Mouse (Mus musculus) liver, embryonic 15.5 days (tissue): ENCODE data around the gene Tex19.2. TPM values are rescaled to one million over a fixed set of nuclear protein-coding genes. Genes with fewer than 3 reads are reported as not detected.

Experiments
- ATAC-seq: fragments of 200-750 bp; cut with Nextera tagmentation; 2 replicates; pipeline ENCODE4 v1.8.0; 2017; ENCODE audit warnings: moderate number of reproducible peaks, mild to moderate bottlenecking, moderate library complexity; ENCODE audit not compliant: insufficient read depth
- H3K27ac ChIP-seq: fragments of 300-500 bp; sonication (generic); replicated peaks from 2 replicates; pipeline ENCODE4 v1.5.1; 2015; ENCODE audit warnings: mild to moderate bottlenecking, inconsistent platforms
- H3K27me3 ChIP-seq: fragments of 300-500 bp; sonication (generic); 2 replicates; pipeline ENCODE4 v1.6.1; 2015; ENCODE audit warnings: mild to moderate bottlenecking, inconsistent platforms
- H3K36me3 ChIP-seq: fragments of 300-500 bp; sonication (generic); replicated peaks from 2 replicates; pipeline ENCODE4 v1.6.1; 2015; ENCODE audit warnings: moderate library complexity, mild to moderate bottlenecking, inconsistent platforms
- H3K4me1 ChIP-seq: fragments of 300-500 bp; sonication (generic); replicated peaks from 2 replicates; pipeline ENCODE4 v1.6.1; 2015; ENCODE audit warnings: inconsistent platforms
- H3K4me2 ChIP-seq: fragments of 300-500 bp; sonication (generic); 2 replicates; pipeline ENCODE4 v1.6.1; 2015; ENCODE audit warnings: moderate library complexity, mild to moderate bottlenecking, inconsistent platforms
- H3K4me3 ChIP-seq: fragments of 300-500 bp; sonication (generic); replicated peaks from 2 replicates; pipeline ENCODE4 v1.5.1; 2015; ENCODE audit warnings: mild to moderate bottlenecking, inconsistent platforms
- H3K9ac ChIP-seq: fragments of 300-500 bp; sonication (generic); 2 replicates; pipeline ENCODE4 v1.6.1; 2015; ENCODE audit warnings: moderate library complexity, mild to moderate bottlenecking, inconsistent platforms
- H3K9me3 ChIP-seq: fragments of 300-500 bp; sonication (generic); replicated peaks from 2 replicates; pipeline ENCODE4 v1.6.1; 2016; ENCODE audit warnings: inconsistent platforms
- WGBS: fragments of 180-500 bp; shearing (Covaris S2); methylation state at CpG from one replicate; pipeline ENCODE4 v1.1.7; 2015; ENCODE audit warnings: mixed read lengths; ENCODE audit not compliant: insufficient replicate concordance; 5-methylcytosine and 5-hydroxymethylcytosine counted together
- polyA plus RNA-seq: library from polyadenylated mRNA; unstranded; fragments of >200 nt; fragmentation: Nextera tagmentation; extraction: Ambion mirVana; gene quantifications from 2 replicates; pipeline ENCODE4 v1.2.1, GENCODE M21; 2015

The Tex19.2 gene
- polyA plus RNA-seq, 1 experiment from 2014 or later = 0.07 TPM

DNA sequence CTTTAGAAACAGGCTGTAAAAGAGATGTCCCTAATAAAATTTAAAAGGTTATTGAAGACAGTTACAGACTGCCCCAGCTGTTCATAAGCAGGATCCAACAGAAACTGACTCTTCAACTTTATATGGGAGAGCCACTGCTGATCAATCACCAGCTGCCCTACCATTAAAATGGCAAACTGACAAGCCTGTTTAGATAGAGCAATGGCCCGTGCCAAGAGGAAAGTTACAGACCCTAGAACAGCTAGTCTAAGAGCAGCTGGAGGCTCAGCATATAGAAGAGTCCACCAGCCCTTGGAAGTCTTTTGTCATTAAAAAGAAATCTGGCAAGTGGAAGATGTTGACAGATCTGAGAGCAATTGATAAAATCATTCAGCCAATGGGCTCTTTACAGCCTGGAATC lies 16.1 kb upstream of the Tex19.2 start:
- Histone ChIP-seq H3K4me1 (peaks cover 11% of the 10 kb centered on the region; the same call in 1 of the 2 replicates), H3K4me3 (no peak overlapping the region), H3K36me3 (no peaks in the 10 kb centered on the region), H3K9ac (no peak overlapping the region), H3K4me2 (no peak overlapping the region), H3K9me3 (no peaks in the 10 kb centered on the region), H3K27me3 (0 out of 2 replicates have a peak, but pooled peaks cover 8% of the 10 kb centered on the region), H3K27ac (no peak overlapping the region)
- 45% methylated on average over 1 of the region's 1 CpGs for WGBS
- ATAC-seq = no peak

GRCm38 (mm10) chr11:121129616-121130015 lies 11.1 kb upstream of the Tex19.2 start:
- Histone ChIP-seq H3K4me3 (no peak overlapping the region), H3K4me1 (peaks cover 5% of the 10 kb centered on the region; the same call in 1 of the 2 replicates), H3K27me3 (no peaks in the 10 kb centered on the region), H3K27ac (no peak overlapping the region), H3K36me3 (no peaks in the 10 kb centered on the region), H3K9me3 (no peaks in the 10 kb centered on the region), H3K4me2 (no peak overlapping the region), H3K9ac (no peak overlapping the region)
- WGBS = 43% methylated on average over 1 of the region's 1 CpGs
- no peak for ATAC-seq

- 67% methylated on average over 3 of the region's 3 CpGs for WGBS
- Histone ChIP-seq H3K27ac (no peak overlapping the region), H3K9ac (no peak overlapping the region), H3K4me2 (no peak overlapping the region), H3K4me3 (no peak overlapping the region), H3K4me1 (peaks cover 5% of the 10 kb centered on the region; the same call in 1 of the 2 replicates), H3K9me3 (no peaks in the 10 kb centered on the region), H3K27me3 (no peaks in the 10 kb centered on the region), H3K36me3 (no peaks in the 10 kb centered on the region)
- ATAC-seq = no peak
Observed at GRCm38 (mm10) chr11:121127441-121127840, 9.0 kb upstream of the Tex19.2 start.

GRCm38 (mm10) chr11:121126395-121126794 lies 7.9 kb upstream of the Tex19.2 start:
- Histone ChIP-seq H3K9ac (no peak overlapping the region), H3K36me3 (no peaks in the 10 kb centered on the region), H3K4me2 (no peak overlapping the region), H3K4me3 (no peak overlapping the region), H3K9me3 (no peaks in the 10 kb centered on the region), H3K4me1 (peaks cover 5% of the 10 kb centered on the region; the same call in 1 of the 2 replicates), H3K27ac (no peak overlapping the region), H3K27me3 (no peaks in the 10 kb centered on the region)
- no peak for ATAC-seq
- WGBS = 66% methylated on average over 1 of the region's 1 CpGs

DNA sequence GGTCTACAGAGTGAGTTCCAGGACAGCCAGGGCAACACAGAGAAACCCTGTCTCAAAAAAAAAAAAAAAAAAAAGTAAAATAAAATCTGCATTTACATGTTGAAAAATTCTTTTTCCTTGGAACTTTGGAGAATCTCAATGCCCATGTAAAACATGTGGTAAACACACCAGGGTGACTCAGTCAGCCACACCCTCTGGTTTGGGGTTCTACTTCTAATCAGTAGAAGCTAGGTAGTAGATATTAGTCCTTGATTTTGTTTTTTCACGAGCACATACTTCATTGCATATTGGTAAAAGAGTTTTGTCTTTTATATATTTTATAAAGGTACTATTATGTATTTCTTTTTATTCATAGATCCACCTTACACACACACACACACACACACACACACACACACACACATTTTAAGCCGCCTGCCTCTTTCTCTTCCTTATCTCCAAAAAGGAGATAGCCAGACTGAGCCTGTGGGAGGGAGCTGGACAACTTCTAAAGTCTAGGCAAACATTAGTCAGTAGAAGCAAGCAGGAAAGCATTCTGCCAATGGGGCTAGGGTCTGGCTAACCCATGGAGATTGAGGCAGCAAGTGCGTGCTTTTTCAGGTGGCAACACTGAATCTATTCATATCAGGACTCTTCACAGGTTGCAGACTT lies 7.2 kb upstream of the Tex19.2 start:
- Histone ChIP-seq H3K27me3 (no peaks in the 10 kb centered on the region), H3K4me3 (no peak overlapping the region), H3K9me3 (no peaks in the 10 kb centered on the region), H3K4me2 (no peak overlapping the region), H3K9ac (no peak overlapping the region), H3K4me1 (peaks cover 5% of the 10 kb centered on the region; the same call in 1 of the 2 replicates), H3K36me3 (no peaks in the 10 kb centered on the region), H3K27ac (no peak overlapping the region)
- ATAC-seq = no peak
- 25% methylated on average over 3 of the region's 3 CpGs for WGBS

DNA sequence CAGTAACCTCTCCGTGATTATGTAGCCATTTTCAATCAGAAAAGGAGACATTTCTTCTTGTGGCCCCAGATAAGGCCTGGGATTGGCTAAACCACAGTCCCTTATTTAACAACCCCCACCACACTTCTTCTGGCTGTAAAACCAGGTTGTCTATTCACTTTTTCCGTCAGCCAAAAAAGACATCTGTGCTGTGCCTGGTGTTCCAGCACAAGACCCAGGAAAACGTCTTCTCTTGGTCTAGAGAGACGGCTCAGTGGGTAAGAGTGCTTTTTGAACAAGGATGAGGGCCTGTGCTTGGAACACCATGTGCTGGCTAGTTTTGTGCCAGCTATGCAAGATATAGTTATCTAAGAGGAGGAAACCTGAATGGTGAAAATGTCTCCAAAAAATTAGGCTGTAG lies 5.0 kb upstream of the Tex19.2 start:
- Histone ChIP-seq H3K27ac (no peak overlapping the region), H3K4me2 (no peak overlapping the region), H3K9me3 (no peaks in the 10 kb centered on the region), H3K27me3 (no peaks in the 10 kb centered on the region), H3K9ac (no peak overlapping the region), H3K36me3 (no peaks in the 10 kb centered on the region), H3K4me1 (peaks cover 5% of the 10 kb centered on the region; the same call in 1 of the 2 replicates), H3K4me3 (no peak overlapping the region)
- 59% methylated on average over 4 of the region's 4 CpGs for WGBS
- ATAC-seq = no peak

DNA sequence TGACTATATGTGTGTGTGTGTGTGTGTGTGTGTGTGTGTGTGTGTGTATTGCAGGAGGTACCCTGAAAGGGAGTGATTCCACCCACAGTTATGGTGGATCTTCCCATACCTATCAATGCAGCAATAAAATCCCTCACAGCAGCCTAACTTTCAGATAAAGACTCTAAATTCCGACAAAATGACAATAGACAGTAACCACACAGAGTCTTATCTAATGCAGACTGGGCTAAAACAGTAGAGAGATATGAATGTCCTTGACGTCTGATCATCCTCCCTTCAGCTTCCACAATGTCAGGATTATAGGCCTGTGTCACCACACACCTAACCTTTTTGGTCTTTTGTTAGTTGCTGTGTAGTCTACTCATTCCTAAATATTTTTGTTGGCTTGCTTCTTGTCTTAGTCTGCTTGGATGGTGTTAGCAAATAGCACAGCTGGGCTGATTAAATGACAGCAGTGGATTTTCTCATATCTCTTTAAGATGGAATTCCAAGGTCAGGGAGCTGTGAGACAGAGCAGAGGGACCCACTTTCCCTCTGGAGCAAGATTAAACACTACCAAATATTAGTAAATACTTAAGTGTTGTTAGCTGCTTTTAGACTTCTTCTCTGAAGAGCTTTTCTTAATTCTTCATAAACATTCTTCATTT lies 3.7 kb upstream of the Tex19.2 start:
- H3K9ac ChIP-seq = no peak overlapping the region
- no peaks in the 10 kb centered on the region for H3K9me3 ChIP-seq
- no peaks in the 10 kb centered on the region for H3K27me3 ChIP-seq
- peaks cover 5% of the 10 kb centered on the region; the same call in 1 of the 2 replicates for H3K4me1 ChIP-seq
- no peak for ATAC-seq
- no peaks in the 10 kb centered on the region for H3K36me3 ChIP-seq
- no peak overlapping the region for H3K4me2 ChIP-seq
- H3K4me3 ChIP-seq = no peak overlapping the region
- 11% methylated on average over 2 of the region's 2 CpGs for WGBS
- H3K27ac ChIP-seq = no peak overlapping the region

- Histone ChIP-seq H3K27ac (no peak overlapping the region), H3K4me2 (no peak overlapping the region), H3K36me3 (no peaks in the 10 kb centered on the region), H3K9me3 (no peaks in the 10 kb centered on the region), H3K4me3 (no peak overlapping the region), H3K27me3 (no peaks in the 10 kb centered on the region), H3K4me1 (peaks cover 4% of the 10 kb centered on the region; the same call in 1 of the 2 replicates), H3K9ac (no peak overlapping the region)
- ATAC-seq = no peak
- 48% methylated on average over 3 of the region's 3 CpGs for WGBS
Observed at GRCm38 (mm10) chr11:121121151-121121550, 2.7 kb upstream of the Tex19.2 start.

GRCm38 (mm10) chr11:121118106-121118505 lies 371 bp downstream of the Tex19.2 start:
- Histone ChIP-seq H3K4me3 (no peak overlapping the region), H3K9ac (no peak overlapping the region), H3K4me2 (no peak overlapping the region), H3K36me3 (no peaks in the 10 kb centered on the region), H3K9me3 (no peaks in the 10 kb centered on the region), H3K4me1 (no peaks in the 10 kb centered on the region), H3K27me3 (no peaks in the 10 kb centered on the region), H3K27ac (no peak overlapping the region)
- WGBS = 81% methylated on average over 18 of the region's 18 CpGs
- no peak for ATAC-seq

DNA sequence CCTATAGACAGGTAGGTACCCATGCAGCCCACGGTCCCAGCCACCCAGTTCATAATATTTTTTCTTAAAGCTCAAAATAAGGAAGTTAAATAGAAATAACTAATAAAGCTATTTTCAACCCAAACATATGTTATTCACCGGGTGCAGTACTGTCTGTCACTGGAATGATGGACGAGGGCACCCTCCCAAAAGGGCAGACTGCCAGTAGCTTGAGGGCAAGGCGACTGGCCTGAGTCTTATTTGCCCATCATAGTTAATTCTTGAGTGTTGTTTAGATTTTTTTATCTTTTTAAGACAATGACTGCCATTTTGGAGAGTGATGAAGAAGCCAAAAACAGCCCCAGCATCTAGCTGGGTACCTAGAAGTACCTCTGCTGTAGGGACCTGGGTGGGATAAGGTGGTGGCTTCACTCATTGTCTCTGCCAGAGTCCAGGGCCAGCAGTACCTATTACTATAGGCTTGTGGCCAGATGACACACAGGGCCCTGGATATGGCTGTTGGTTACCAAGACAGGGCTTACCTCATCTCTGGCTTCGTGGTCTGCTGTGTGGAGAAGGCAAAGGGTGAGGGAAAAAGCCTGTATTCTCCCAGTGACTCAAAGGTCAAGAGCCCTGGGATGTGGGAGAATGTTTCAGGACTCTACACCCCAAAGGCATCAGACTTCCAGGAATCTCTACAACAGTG lies 6.2 kb downstream of the Tex19.2 start:
- Histone ChIP-seq H3K27me3 (no peaks in the 10 kb centered on the region), H3K4me2 (no peak overlapping the region), H3K4me1 (no peaks in the 10 kb centered on the region), H3K9ac (no peak overlapping the region), H3K9me3 (no peaks in the 10 kb centered on the region), H3K4me3 (no peak overlapping the region), H3K27ac (no peak overlapping the region), H3K36me3 (no peaks in the 10 kb centered on the region)
- WGBS = 51% methylated on average over 5 of the region's 5 CpGs
- no peak for ATAC-seq

DNA sequence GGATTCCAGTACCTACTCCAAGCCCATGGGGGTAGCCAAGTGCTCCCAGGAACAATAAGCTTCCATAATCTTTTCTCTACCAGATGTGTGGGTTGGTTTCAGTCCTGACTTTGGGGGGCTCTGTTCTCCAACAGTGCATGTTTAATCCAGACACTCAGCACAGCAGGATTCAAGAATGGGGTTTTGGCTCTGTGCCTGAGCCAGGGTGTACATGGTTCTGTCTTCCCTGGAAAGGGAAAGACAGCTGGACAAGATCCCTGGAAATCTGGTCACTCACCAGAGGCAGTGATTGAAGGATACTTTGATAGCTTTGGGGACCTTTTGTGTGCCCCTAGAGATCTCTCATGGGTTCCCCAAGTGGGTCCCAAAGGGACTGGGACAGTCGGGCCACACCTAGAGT lies 6.9 kb downstream of the Tex19.2 start:
- Histone ChIP-seq H3K4me1 (no peaks in the 10 kb centered on the region), H3K9me3 (no peaks in the 10 kb centered on the region)
- WGBS = 43% methylated on average over 1 of the region's 1 CpGs

More for the DNA sequence above, 6.9 kb downstream of the Tex19.2 start:
- Histone ChIP-seq H3K36me3 (no peaks in the 10 kb centered on the region), H3K27ac (no peak overlapping the region), H3K4me3 (no peak overlapping the region), H3K27me3 (no peaks in the 10 kb centered on the region), H3K4me2 (no peak overlapping the region), H3K9ac (no peak overlapping the region)
- no peak for ATAC-seq
